Mouse (Mus musculus): ENCODE data around the gene Nkx2-2.

DNA sequence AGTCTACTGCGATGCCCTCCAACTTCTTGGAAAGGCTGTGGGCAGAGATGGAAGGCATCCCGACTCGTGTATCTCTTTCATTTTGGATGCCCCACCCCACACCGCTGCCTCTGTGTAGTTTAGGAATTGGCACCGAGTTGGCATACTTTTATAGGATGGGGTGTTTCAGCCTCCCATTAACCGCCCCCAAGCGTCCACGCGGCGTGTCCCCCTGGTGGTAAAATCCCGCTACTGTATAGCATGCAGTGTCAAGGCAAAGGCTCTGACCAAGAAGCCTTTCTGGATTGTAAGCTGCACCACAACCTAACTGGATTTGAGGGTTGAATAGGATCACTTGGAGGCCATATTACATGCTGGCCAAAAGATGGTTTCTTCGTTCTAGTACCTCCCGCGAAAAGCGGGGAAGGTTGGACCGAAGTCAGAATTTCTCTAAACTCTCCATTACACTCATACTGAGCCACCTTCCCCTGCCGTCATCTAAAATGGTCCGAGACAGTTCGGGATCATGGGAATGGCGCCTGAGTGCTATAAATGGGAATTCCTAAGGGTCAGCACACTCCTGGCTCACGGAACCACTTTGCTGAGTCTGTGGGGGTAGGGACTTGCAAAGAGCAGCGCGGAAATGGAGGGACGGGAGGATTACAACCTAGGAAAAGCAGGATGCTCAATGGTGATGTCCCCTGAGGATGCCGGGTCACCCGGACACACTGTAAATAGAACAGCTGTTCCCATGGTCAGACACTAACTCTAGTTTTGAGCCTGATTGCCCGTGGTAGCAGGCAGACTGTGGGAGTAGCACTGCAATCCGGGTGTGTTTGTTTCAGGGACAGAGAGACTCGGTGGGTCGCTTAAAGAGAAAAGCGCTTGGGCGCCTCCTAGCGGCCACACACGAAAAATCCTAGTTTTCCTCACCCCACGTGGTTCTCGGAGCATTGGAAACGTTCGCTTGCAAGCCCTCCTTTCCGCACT lies 15.7 kb downstream of the Nkx2-2 start:
- TF ChIP-seq CTCF (IDR thresholded peaks at IDR 0.05; ENCODE audit: extremely low read depth, insufficient read depth, low read length) = peak; percentile 48
- no peak for TF ChIP-seq POLR2A (IDR thresholded peaks at IDR 0.05; ENCODE audit: extremely low read depth, insufficient read depth, low read length)

Measured in cortical plate, adult 2 months (tissue).